Mouse (Mus musculus): Measurements from ENCODE around the gene Cfap43.

DNA sequence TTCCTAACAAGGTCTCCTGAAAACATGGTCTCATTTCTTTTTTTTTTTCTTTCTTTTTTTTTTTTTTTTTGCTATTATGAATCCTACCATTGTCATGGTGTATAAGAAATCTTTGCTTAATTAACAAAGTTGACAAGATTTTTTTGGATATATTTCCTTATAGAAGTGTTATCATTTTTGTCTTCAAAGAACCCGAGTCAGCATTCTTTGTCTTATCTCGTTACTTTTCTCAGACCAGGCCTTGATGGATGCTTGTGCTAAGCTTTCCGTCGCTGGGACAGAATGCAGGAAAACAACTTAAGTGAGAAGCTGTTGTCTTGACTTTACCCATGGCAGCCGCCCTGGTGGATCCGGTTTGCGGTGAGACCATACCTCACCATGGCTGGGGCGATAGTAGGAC is 218.6 kb downstream of the Cfap43 start:
- TF ChIP-seq POLR2A (IDR thresholded peaks at IDR 0.05; ENCODE audit: low read depth, low read length) = no peak
- no peak for TF ChIP-seq CTCF (IDR thresholded peaks at IDR 0.05; ENCODE audit: extremely low read depth, insufficient read depth, insufficient read length, insufficient replicate concordance)
